Mouse (Mus musculus) gastrocnemius, adult 2 months (tissue): ENCODE measurements around the gene Agap1. TPM values are rescaled to one million over a fixed set of nuclear protein-coding genes. Genes with fewer than 3 reads are reported as not detected.

Source experiments
- DNase-seq: peaks from one replicate; pipeline ENCODE4 v3.0.0; 2022
- H3K27ac ChIP-seq: fragments of 200-600 bp; 2 replicates; pipeline ENCODE4 v1.8.1; 2022; ENCODE audit warnings: mild to moderate bottlenecking
- H3K4me3 ChIP-seq: fragments of 200-600 bp; 2 replicates; pipeline ENCODE4 v1.8.1; 2022; ENCODE audit warnings: mild to moderate bottlenecking, moderate library complexity
- CTCF ChIP-seq: fragments of 200-600 bp; IDR thresholded peaks from 2 replicates; pipeline ENCODE4 v1.8.1; 2022; ENCODE audit warnings: antibody characterized with exemption, mild to moderate bottlenecking, moderate library complexity
- intact Hi-C: fragments of 180-260 bp; cut with DNase I; formaldehyde crosslinking; loops from one replicate; pipeline ENCODE4 v1.15.1; 2025
- total RNA-seq, 2 experiments: library from RNA; stranded (reverse); gene quantifications; 2 replicates each; pipeline ENCODE4 v1.2.3; 2021

Agap1 gene
- total RNA-seq, 2 experiments from 2014 or later, result 22.8 to 24.2 TPM

GRCm38 (mm10) chr1:89521935-89522535 lies 67.4 kb downstream of the Agap1 start:
- no peak overlapping the region for H3K27ac ChIP-seq
- H3K4me3 ChIP-seq, result peak overlapping the region; percentile 4; the same call in 1 of the 2 replicates
- no peak for DNase-seq
- intact Hi-C loops, result loop anchor here (2.0 to 10.0 kb wide), 4 partner anchors 65 to 777 kb away; no protein-coding TSS in a partner anchor
- TF ChIP-seq CTCF, result no peak

- peak; percentile 90 for DNase-seq
- TF ChIP-seq CTCF, result peak; percentile 98
- intact Hi-C loops, result loop anchor here (1.0 to 10.0 kb wide), 4 partner anchors 182 to 780 kb away; no protein-coding TSS in a partner anchor
- Histone ChIP-seq H3K4me3 (no peak overlapping the region), H3K27ac (no peak overlapping the region)
Observed at GRCm38 (mm10) chr1:89524369-89524768, 69.8 kb downstream of the Agap1 start.

GRCm38 (mm10) chr1:89524998-89525397 lies 70.4 kb downstream of the Agap1 start:
- intact Hi-C loops, result loop anchor here (1.0 to 10.0 kb wide), 4 partner anchors 183 to 780 kb away; no protein-coding TSS in a partner anchor
- no peak overlapping the region for H3K4me3 ChIP-seq
- DNase-seq, result no peak

GRCm38 (mm10) chr1:89525825-89526224 lies 71.2 kb downstream of the Agap1 start:
- peak; percentile 83 for TF ChIP-seq CTCF
- Histone ChIP-seq H3K4me3 (no peak overlapping the region), H3K27ac (no peak overlapping the region)
- DNase-seq, result peak; percentile 53
- intact Hi-C loops, result loop anchor here (1.0 to 10.0 kb wide), 4 partner anchors 55 to 781 kb away; no protein-coding TSS in a partner anchor

More at GRCm38 (mm10) chr1:89524998-89525397, 70.4 kb downstream of the Agap1 start:
- no peak overlapping the region for H3K27ac ChIP-seq
- TF ChIP-seq CTCF, result no peak

GRCm38 (mm10) chr1:89528671-89529276 lies 74.2 kb downstream of the Agap1 start:
- Histone ChIP-seq H3K4me3 (peak overlapping the region; percentile 43), H3K27ac (peak overlapping the region; percentile 63)

GRCm38 (mm10) chr1:89533702-89534101 lies 79.1 kb downstream of the Agap1 start:
- intact Hi-C loops, result no loop called here
- TF ChIP-seq CTCF, result no peak
- DNase-seq, result no peak
- Histone ChIP-seq H3K27ac (peak overlapping the region; percentile 12; the same call in 1 of the 2 replicates), H3K4me3 (no peak overlapping the region)

More at GRCm38 (mm10) chr1:89528671-89529276, 74.2 kb downstream of the Agap1 start:
- TF ChIP-seq CTCF, result no peak
- DNase-seq, result peak; percentile 78
- intact Hi-C loops, result loop anchor here (10.0 kb wide), 1 partner anchor 784 kb away; no protein-coding TSS in a partner anchor

GRCm38 (mm10) chr1:89535206-89535605 lies 80.6 kb downstream of the Agap1 start:
- intact Hi-C loops, result loop anchor here (5.0 kb wide), 1 partner anchor 87 kb away; no protein-coding TSS in a partner anchor
- DNase-seq, result no peak
- peak overlapping the region; percentile 54; the same call in 1 of the 2 replicates for H3K27ac ChIP-seq
- H3K4me3 ChIP-seq, result no peak overlapping the region
- TF ChIP-seq CTCF, result no peak

- H3K4me3 ChIP-seq, result peak overlapping the region; percentile 56
- intact Hi-C loops, result loop anchor here (2.0 to 5.0 kb wide), 2 partner anchors 38 to 84 kb away; no protein-coding TSS in a partner anchor
- H3K27ac ChIP-seq, result peak overlapping the region; percentile 80
- DNase-seq, result peak; percentile 88
- no peak for TF ChIP-seq CTCF
Observed at GRCm38 (mm10) chr1:89538163-89538946, 83.7 kb downstream of the Agap1 start.

GRCm38 (mm10) chr1:89539127-89539526 lies 84.5 kb downstream of the Agap1 start:
- intact Hi-C loops, result loop anchor here (2.0 to 5.0 kb wide), 2 partner anchors 38 to 83 kb away; no protein-coding TSS in a partner anchor

GRCm38 (mm10) chr1:89541151-89541550 lies 86.5 kb downstream of the Agap1 start:
- intact Hi-C loops, result no loop called here
- Histone ChIP-seq H3K4me3 (no peak overlapping the region), H3K27ac (no peak overlapping the region)
- no peak for DNase-seq
- no peak for TF ChIP-seq CTCF

More at GRCm38 (mm10) chr1:89539127-89539526, 84.5 kb downstream of the Agap1 start:
- peak overlapping the region; percentile 80 for H3K27ac ChIP-seq
- H3K4me3 ChIP-seq, result peak overlapping the region; percentile 56
- DNase-seq, result no peak
- no peak for TF ChIP-seq CTCF

- DNase-seq, result no peak
- Histone ChIP-seq H3K27ac (no peak overlapping the region), H3K4me3 (no peak overlapping the region)
- intact Hi-C loops, result no loop called here
- no peak for TF ChIP-seq CTCF
Observed at GRCm38 (mm10) chr1:89542464-89542863, 87.9 kb downstream of the Agap1 start.

- Histone ChIP-seq H3K27ac (peak overlapping the region; percentile 74), H3K4me3 (no peak overlapping the region)
- no peak for DNase-seq
- TF ChIP-seq CTCF, result no peak
- intact Hi-C loops, result no loop called here
Observed at GRCm38 (mm10) chr1:89543312-89543711, 88.7 kb downstream of the Agap1 start.
